Mouse (Mus musculus): ENCODE measurements around the gene Col23a1. TPM values are rescaled to one million over a fixed set of nuclear protein-coding genes. Genes with fewer than 3 reads are reported as not detected.
"Not testable (repeated sequence)": the region's sequence is repeated elsewhere in the genome, so short reads cannot be mapped to it uniquely, and the experiment has no call there.

The Col23a1 gene
- polyA plus RNA-seq, 1 experiment from 2014 or later: 0.15 TPM

GRCm38 (mm10) chr11:51606447-51607095, 316.9 kb downstream of the Col23a1 start, which contains the start of gene Hnrnpab:
Hnrnpab (minus strand) TSS chr11:51606847.
- Histone ChIP-seq H3K4me3 (ENCODE audit: low read depth, low read length) (peak within 1 kb of the TSS; percentile 90), H3K36me3 (ENCODE audit: control insufficient read depth, insufficient read depth) (peaks cover 37% of the 10 kb centered on the region), H3K4me1 (ENCODE audit: control insufficient read depth, low read depth, low read length) (peaks cover 44% of the 10 kb centered on the region), H3K27ac (ENCODE audit: low read length) (peak within 1 kb of the TSS; percentile 92), H3K4me2 (ENCODE audit: low read depth, low read length) (peak within 1 kb of the TSS; percentile 61), H3K9ac (ENCODE audit: low read depth, low read length) (peak within 1 kb of the TSS; percentile 93), H3K27me3 (ENCODE audit: control insufficient read depth, insufficient read depth, low read depth, low read length) (no peaks in the 10 kb centered on the region), H3K9me3 (replicated peaks; ENCODE audit: control insufficient read depth, low read length) (no peaks in the 10 kb centered on the region)
- peak; percentile 89 for ATAC-seq (ENCODE audit: low read depth)
- under 1% methylated on average over 91 of the region's 91 CpGs for whole genome bisulfite sequencing (ENCODE audit: insufficient replicate concordance)

GRCm38 (mm10) chr11:51607096-51607738, 317.5 kb downstream of the Col23a1 start:
- H3K27ac ChIP-seq (ENCODE audit: low read length): peak overlapping the region; percentile 89
- H3K9ac ChIP-seq (ENCODE audit: low read depth, low read length): peak overlapping the region; percentile 93
- peak overlapping the region; percentile 90 for H3K4me3 ChIP-seq (ENCODE audit: low read depth, low read length)
- H3K4me2 ChIP-seq (ENCODE audit: low read depth, low read length): peak overlapping the region; percentile 61
- WGBS (ENCODE audit: insufficient replicate concordance): 7% methylated on average over 15 of the region's 15 CpGs
- peak; percentile 45 for ATAC-seq (ENCODE audit: low read depth)
- H3K4me1 ChIP-seq (ENCODE audit: control insufficient read depth, low read depth, low read length): peaks cover 44% of the 10 kb centered on the region
- no peaks in the 10 kb centered on the region for H3K9me3 ChIP-seq (replicated peaks; ENCODE audit: control insufficient read depth, low read length)
- H3K27me3 ChIP-seq (ENCODE audit: control insufficient read depth, insufficient read depth, low read depth, low read length): no peaks in the 10 kb centered on the region
- H3K36me3 ChIP-seq (ENCODE audit: control insufficient read depth, insufficient read depth): peaks cover 30% of the 10 kb centered on the region

- Histone ChIP-seq H3K9ac (ENCODE audit: low read depth, low read length) (peak overlapping the region; percentile 26), H3K9me3 (replicated peaks; ENCODE audit: control insufficient read depth, low read length) (no peaks in the 10 kb centered on the region), H3K36me3 (ENCODE audit: control insufficient read depth, insufficient read depth) (peaks cover 9% of the 10 kb centered on the region), H3K4me3 (ENCODE audit: low read depth, low read length) (no peak overlapping the region), H3K4me2 (ENCODE audit: low read depth, low read length) (peak overlapping the region; percentile 22; the same call in 1 of the 2 replicates), H3K4me1 (ENCODE audit: control insufficient read depth, low read depth, low read length) (peaks cover 32% of the 10 kb centered on the region), H3K27ac (ENCODE audit: low read length) (peak overlapping the region; percentile 78), H3K27me3 (ENCODE audit: control insufficient read depth, insufficient read depth, low read depth, low read length) (no peaks in the 10 kb centered on the region)
- 27% methylated on average over 3 of the region's 3 CpGs for WGBS (ENCODE audit: insufficient replicate concordance)
- peak; percentile 7; the same call in 1 of the 2 replicates for ATAC-seq (ENCODE audit: low read depth)
These were observed 319.7 kb downstream of the Col23a1 start for GRCm38 (mm10) chr11:51609266-51609909.

- H3K36me3 ChIP-seq (ENCODE audit: control insufficient read depth, insufficient read depth); H3K9me3 ChIP-seq (replicated peaks; ENCODE audit: control insufficient read depth, low read length); H3K4me3 ChIP-seq (ENCODE audit: low read depth, low read length); H3K9ac ChIP-seq (ENCODE audit: low read depth, low read length); ATAC-seq (ENCODE audit: low read depth); H3K27me3 ChIP-seq (ENCODE audit: control insufficient read depth, insufficient read depth, low read depth, low read length): not testable (repeated sequence)
- H3K27ac ChIP-seq (ENCODE audit: low read length): peak overlapping the region; percentile 78
- H3K4me2 ChIP-seq (ENCODE audit: low read depth, low read length): peak overlapping the region; percentile 22; the same call in 1 of the 2 replicates
- 39% methylated on average over 5 of the region's 5 CpGs for WGBS (ENCODE audit: insufficient replicate concordance)
- peaks cover 31% of the 10 kb centered on the region for H3K4me1 ChIP-seq (ENCODE audit: control insufficient read depth, low read depth, low read length)
These were observed 320.2 kb downstream of the Col23a1 start for GRCm38 (mm10) chr11:51609940-51610339.

GRCm38 (mm10) chr11:51614256-51614655, 324.5 kb downstream of the Col23a1 start:
- H3K27ac ChIP-seq (ENCODE audit: low read length): no peak overlapping the region
- no peak overlapping the region for H3K9ac ChIP-seq (ENCODE audit: low read depth, low read length)

GRCm38 (mm10) chr11:51615129-51615528, 325.4 kb downstream of the Col23a1 start:
- ATAC-seq (ENCODE audit: low read depth): no peak
- H3K4me1 ChIP-seq (ENCODE audit: control insufficient read depth, low read depth, low read length): peaks cover 20% of the 10 kb centered on the region
- H3K27me3 ChIP-seq (ENCODE audit: control insufficient read depth, insufficient read depth, low read depth, low read length): no peaks in the 10 kb centered on the region
- peak overlapping the region; percentile 84 for H3K27ac ChIP-seq (ENCODE audit: low read length)
- peak overlapping the region; percentile 73 for H3K9ac ChIP-seq (ENCODE audit: low read depth, low read length)
- no peaks in the 10 kb centered on the region for H3K36me3 ChIP-seq (ENCODE audit: control insufficient read depth, insufficient read depth)
- 25% methylated on average over 7 of the region's 7 CpGs for WGBS (ENCODE audit: insufficient replicate concordance)
- peak overlapping the region; percentile 58 for H3K4me3 ChIP-seq (ENCODE audit: low read depth, low read length)
- H3K9me3 ChIP-seq (replicated peaks; ENCODE audit: control insufficient read depth, low read length): no peaks in the 10 kb centered on the region
- peak overlapping the region; percentile 73 for H3K4me2 ChIP-seq (ENCODE audit: low read depth, low read length)

More at GRCm38 (mm10) chr11:51614256-51614655, 324.5 kb downstream of the Col23a1 start:
- ATAC-seq (ENCODE audit: low read depth): no peak
- Histone ChIP-seq H3K4me3 (ENCODE audit: low read depth, low read length) (no peak overlapping the region), H3K36me3 (ENCODE audit: control insufficient read depth, insufficient read depth) (no peaks in the 10 kb centered on the region), H3K4me1 (ENCODE audit: control insufficient read depth, low read depth, low read length) (peaks cover 27% of the 10 kb centered on the region), H3K4me2 (ENCODE audit: low read depth, low read length) (no peak overlapping the region), H3K27me3 (ENCODE audit: control insufficient read depth, insufficient read depth, low read depth, low read length) (no peaks in the 10 kb centered on the region), H3K9me3 (replicated peaks; ENCODE audit: control insufficient read depth, low read length) (no peaks in the 10 kb centered on the region)
- WGBS (ENCODE audit: insufficient replicate concordance): 74% methylated on average over 8 of the region's 8 CpGs

- Histone ChIP-seq H3K9ac (ENCODE audit: low read depth, low read length) (peak overlapping the region; percentile 73), H3K4me1 (ENCODE audit: control insufficient read depth, low read depth, low read length) (peaks cover 24% of the 10 kb centered on the region), H3K27me3 (ENCODE audit: control insufficient read depth, insufficient read depth, low read depth, low read length) (no peaks in the 10 kb centered on the region), H3K4me2 (ENCODE audit: low read depth, low read length) (peak overlapping the region; percentile 73), H3K9me3 (replicated peaks; ENCODE audit: control insufficient read depth, low read length) (no peaks in the 10 kb centered on the region), H3K27ac (ENCODE audit: low read length) (peak overlapping the region; percentile 84), H3K36me3 (ENCODE audit: control insufficient read depth, insufficient read depth) (no peaks in the 10 kb centered on the region), H3K4me3 (ENCODE audit: low read depth, low read length) (peak overlapping the region; percentile 58)
- WGBS (ENCODE audit: insufficient replicate concordance): under 1% methylated on average over 14 of the region's 14 CpGs
- ATAC-seq (ENCODE audit: low read depth): peak; percentile 83
These were observed 325.9 kb downstream of the Col23a1 start for GRCm38 (mm10) chr11:51615601-51616000.

- peak overlapping the region; percentile 58 for H3K4me3 ChIP-seq (ENCODE audit: low read depth, low read length)
- ATAC-seq (ENCODE audit: low read depth); H3K9me3 ChIP-seq (replicated peaks; ENCODE audit: control insufficient read depth, low read length); H3K27me3 ChIP-seq (ENCODE audit: control insufficient read depth, insufficient read depth, low read depth, low read length); H3K36me3 ChIP-seq (ENCODE audit: control insufficient read depth, insufficient read depth): not testable (repeated sequence)
- H3K4me1 ChIP-seq (ENCODE audit: control insufficient read depth, low read depth, low read length): peaks cover 27% of the 10 kb centered on the region
- WGBS (ENCODE audit: insufficient replicate concordance): 85% methylated on average over 7 of the region's 7 CpGs
- peak overlapping the region; percentile 73 for H3K9ac ChIP-seq (ENCODE audit: low read depth, low read length)
- H3K4me2 ChIP-seq (ENCODE audit: low read depth, low read length): peak overlapping the region; percentile 73
- peak overlapping the region; percentile 84 for H3K27ac ChIP-seq (ENCODE audit: low read length)
These were observed 326.4 kb downstream of the Col23a1 start for GRCm38 (mm10) chr11:51616113-51616512.
